Mouse (Mus musculus) c-Kit-positive CD71-negative TER-119-negative erythroid progenitor cells, embryonic 14.5 days (primary cell): Measurements from ENCODE around the gene Nphs2.

Source experiments
- DNase-seq: peaks from one replicate; pipeline ENCODE4 v3.0.0-alpha.2; 2013; ENCODE audit warnings: low read depth

Gene Nphs2

GRCm38 (mm10) chr1:156365740-156366139 lies 55.2 kb downstream of the Nphs2 start, which contains the start of gene Gm2000:
Gene Gm2000 (plus strand): TSS chr1:156366040.
- no peak for DNase-seq
